Comparison of ENCODE assay signal across 15 mouse cellular contexts in the genomic region with DNA sequence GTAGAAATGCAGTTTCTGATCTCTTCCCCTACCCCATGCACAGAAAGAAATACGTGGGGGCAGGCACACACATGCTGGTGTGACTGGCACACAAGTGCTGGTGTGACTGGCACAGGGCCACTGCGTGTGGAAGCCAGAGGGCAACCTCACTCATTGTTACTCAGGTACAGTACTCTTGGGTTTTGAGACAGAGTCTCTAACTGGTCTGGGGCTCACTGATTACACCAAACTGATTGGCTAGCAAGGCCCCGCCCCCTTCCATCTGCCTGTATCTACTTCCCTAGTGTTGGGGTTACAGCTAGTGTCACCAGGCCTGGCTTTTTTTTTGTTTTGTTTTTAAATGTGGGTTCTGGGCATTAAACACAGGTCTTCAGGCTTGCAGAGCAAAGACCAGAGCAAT.
DNase-seq lines count a peak whose midpoint lies in the region; ATAC-seq and TF ChIP-seq lines count a peak whose summit lies in the region.
"Had no signal": no experiment of that assay in that cellular context is flagged by ENCODE, and none has a peak within 500 bp of the region (broad histone marks: within the 10 kb centered on the region; RNA-seq: fewer than 3 reads in every experiment).

No protein-coding gene starts in this region.

- H3K9me3 ChIP-seq in heart, embryonic 10.5 days = no peaks in the 10 kb centered on the region
- H3K9me3 ChIP-seq in midbrain, embryonic 12.5 days = no peaks in the 10 kb centered on the region
- no peaks in the 10 kb centered on the region for H3K9me3 ChIP-seq in midbrain, postnatal 0 days (ENCODE audit: low read length)
- H3K9me3 ChIP-seq: embryonic facial prominence, embryonic 15.5 days had no signal

- H3K27me3 ChIP-seq in heart, embryonic 10.5 days (ENCODE audit: insufficient read depth, poor library complexity, severe bottlenecking) = no peaks in the 10 kb centered on the region
- 0 out of 2 replicates have a peak, but pooled peaks cover 4% of the 10 kb centered on the region for H3K27me3 ChIP-seq in midbrain, embryonic 12.5 days
- H3K27me3 ChIP-seq in midbrain, postnatal 0 days (ENCODE audit: insufficient read depth, low read length) = no peaks in the 10 kb centered on the region
- H3K27me3 ChIP-seq: embryonic facial prominence, embryonic 15.5 days had no signal

- no peaks in the 10 kb centered on the region for H3K36me3 ChIP-seq in heart, embryonic 10.5 days
- no peaks in the 10 kb centered on the region for H3K36me3 ChIP-seq in midbrain, embryonic 12.5 days
- no peaks in the 10 kb centered on the region for H3K36me3 ChIP-seq in midbrain, postnatal 0 days (ENCODE audit: insufficient read depth, low read length)
- H3K36me3 ChIP-seq: embryonic facial prominence, embryonic 15.5 days had no signal

- peak; percentile 92 for DNase-seq in heart, adult 11 months
- DNase-seq in heart, embryonic 10.5 days (ENCODE audit: low spot score) = no peak
- no peak for DNase-seq in midbrain, postnatal 0 days (ENCODE audit: low spot score)
- peak; percentile 46 for DNase-seq in liver
- no peak for DNase-seq in heart, adult 9 months (ENCODE audit: low spot score in 2 of 2)
- no peak for DNase-seq in cerebellum, adult 11-12 months
- DNase-seq: cerebellum, postnatal 14 days; gastrocnemius, postnatal 10 days; heart, postnatal 10 days; right cerebral cortex, postnatal 14 days had no signal

- H3K9ac ChIP-seq in midbrain, embryonic 12.5 days (replicated peaks) = no peak overlapping the region
- no peak overlapping the region for H3K9ac ChIP-seq in midbrain, postnatal 0 days (replicated peaks; ENCODE audit: low read length, poor library complexity, severe bottlenecking)
- H3K9ac ChIP-seq: embryonic facial prominence, embryonic 15.5 days had no signal

- 56% methylated on average over 3 of the region's 3 CpGs for WGBS in heart, embryonic 10.5 days
- WGBS in midbrain, embryonic 12.5 days = 72% methylated on average over 3 of the region's 3 CpGs
- 70% methylated on average over 3 of the region's 3 CpGs for WGBS in midbrain, postnatal 0 days

- no peak overlapping the region for H3K4me2 ChIP-seq in midbrain, embryonic 12.5 days (replicated peaks)
- H3K4me2 ChIP-seq in midbrain, postnatal 0 days (ENCODE audit: low read depth, low read length, poor library complexity, severe bottlenecking) = no peak overlapping the region
- H3K4me2 ChIP-seq: embryonic facial prominence, embryonic 15.5 days had no signal

- H3K4me3 ChIP-seq in heart, embryonic 10.5 days = no peak overlapping the region
- H3K4me3 ChIP-seq in midbrain, embryonic 12.5 days = no peak overlapping the region
- H3K4me3 ChIP-seq in midbrain, postnatal 0 days (ENCODE audit: low read depth, low read length) = no peak overlapping the region
- H3K4me3 ChIP-seq: embryonic facial prominence, embryonic 15.5 days had no signal

- peaks cover 25% of the 10 kb centered on the region for H3K4me1 ChIP-seq in heart, embryonic 10.5 days
- no peaks in the 10 kb centered on the region for H3K4me1 ChIP-seq in midbrain, embryonic 12.5 days
- H3K4me1 ChIP-seq in midbrain, postnatal 0 days (ENCODE audit: insufficient read depth, low read length) = no peaks in the 10 kb centered on the region
- H3K4me1 ChIP-seq: embryonic facial prominence, embryonic 15.5 days had no signal

- H3K27ac ChIP-seq in heart, embryonic 10.5 days = no peak overlapping the region
- H3K27ac ChIP-seq in midbrain, embryonic 12.5 days (replicated peaks) = peak overlapping the region; percentile 35; the same call in 1 of the 2 replicates
- no peak overlapping the region for H3K27ac ChIP-seq in midbrain, postnatal 0 days (ENCODE audit: low read depth, low read length)
- H3K27ac ChIP-seq: embryonic facial prominence, embryonic 15.5 days had no signal

- no peak for TF ChIP-seq CTCF in midbrain, postnatal 0 days (IDR thresholded peaks at IDR 0.05)

- ATAC-seq in midbrain, embryonic 12.5 days (ENCODE audit: low FRiP score, low read depth) = no peak
- no peak for ATAC-seq in midbrain, postnatal 0 days (ENCODE audit: low FRiP score)
- ATAC-seq in megakaryocyte-erythroid progenitor cell, adult 5-6 weeks (replicated peaks; ENCODE audit: low FRiP score, low TSS enrichment, poor library complexity, severe bottlenecking) = peak; percentile 60; the same call in 1 of the 2 replicates
- ATAC-seq: forebrain, embryonic 14.5 days; inflammation-experienced regulatory T-cells, adult 6 months had no signal

Comparison
In these comparisons a context has a peak if more than half of its experiments do, and no peak if none do; other contexts are left out.
1. DNase-seq: peak in heart, adult 11 months (single experiment) and liver (single experiment); none in heart, embryonic 10.5 days (single experiment), midbrain, postnatal 0 days (single experiment), heart, adult 9 months (0 of 2) and cerebellum, adult 11-12 months (single experiment).